Mouse (Mus musculus): ENCODE results near the gene Dusp19. TPM values are rescaled to one million over a fixed set of nuclear protein-coding genes. Genes with fewer than 3 reads are reported as not detected.

Dusp19 gene
- total RNA-seq, 2 experiments from 2014 or later = 22.7 to 27.1 TPM

DNA sequence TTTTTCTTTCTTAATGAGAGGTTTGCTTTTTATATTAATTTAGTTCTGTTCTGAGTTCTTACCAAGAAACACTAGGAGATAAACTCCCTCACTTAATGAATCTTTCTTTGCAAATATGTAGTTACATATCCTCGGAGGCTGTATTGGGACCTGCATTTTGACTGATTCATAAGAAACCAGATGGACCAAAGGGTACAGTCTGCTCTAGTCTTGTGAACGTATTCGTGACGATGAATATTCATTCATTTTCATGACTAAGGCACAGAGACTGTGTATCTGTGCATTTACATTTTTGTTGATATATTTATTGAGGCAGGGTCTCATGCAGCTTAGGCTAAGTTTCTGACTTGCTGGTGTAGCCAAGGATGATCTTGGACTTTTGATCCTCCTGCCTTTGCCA lies 7.7 kb downstream of the Dusp19 start:
- intact Hi-C loops (cut with DNase I) = no loop called here

DNA sequence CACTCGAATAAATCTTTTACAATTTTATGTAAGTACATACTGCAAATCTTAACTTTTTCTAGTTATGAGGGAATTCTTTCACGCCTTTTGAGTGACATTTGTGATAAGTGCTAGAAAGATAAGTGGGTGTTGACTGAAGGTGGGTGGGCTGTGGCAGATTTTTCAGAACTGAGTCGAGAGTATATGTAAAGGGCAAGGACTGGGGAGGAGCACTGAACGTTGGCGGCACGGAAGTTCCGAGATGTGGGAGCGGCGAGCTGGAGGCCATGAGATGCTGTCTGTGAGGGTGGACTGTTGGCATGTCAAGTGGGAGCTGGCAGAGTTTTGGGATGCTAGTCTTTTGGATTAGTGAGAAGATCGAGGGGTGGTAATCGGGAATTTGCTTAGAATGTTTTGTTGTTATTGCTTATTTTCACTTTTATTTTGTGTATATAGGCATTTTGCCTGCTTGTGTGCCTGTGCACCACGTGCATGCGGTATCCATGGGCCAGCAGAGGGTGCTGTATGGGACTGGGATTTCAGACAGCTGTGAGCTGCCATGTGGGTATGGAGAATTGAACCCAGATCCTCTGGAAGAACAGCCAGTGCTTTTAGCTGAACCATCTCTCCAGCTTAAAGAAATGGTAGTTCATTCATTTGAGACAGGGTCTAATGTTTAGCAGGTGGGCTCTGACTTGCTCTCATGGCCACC lies 15.6 kb downstream of the Dusp19 start:
- intact Hi-C loops (cut with DNase I) = no loop called here
- DNase-seq (ENCODE audit: low spot score in 2 of 2) = peak in 1 of 2 experiments; percentile 62

More for the DNA sequence above, 7.7 kb downstream of the Dusp19 start:
- DNase-seq (ENCODE audit: low spot score in 2 of 2) = no peak

DNA sequence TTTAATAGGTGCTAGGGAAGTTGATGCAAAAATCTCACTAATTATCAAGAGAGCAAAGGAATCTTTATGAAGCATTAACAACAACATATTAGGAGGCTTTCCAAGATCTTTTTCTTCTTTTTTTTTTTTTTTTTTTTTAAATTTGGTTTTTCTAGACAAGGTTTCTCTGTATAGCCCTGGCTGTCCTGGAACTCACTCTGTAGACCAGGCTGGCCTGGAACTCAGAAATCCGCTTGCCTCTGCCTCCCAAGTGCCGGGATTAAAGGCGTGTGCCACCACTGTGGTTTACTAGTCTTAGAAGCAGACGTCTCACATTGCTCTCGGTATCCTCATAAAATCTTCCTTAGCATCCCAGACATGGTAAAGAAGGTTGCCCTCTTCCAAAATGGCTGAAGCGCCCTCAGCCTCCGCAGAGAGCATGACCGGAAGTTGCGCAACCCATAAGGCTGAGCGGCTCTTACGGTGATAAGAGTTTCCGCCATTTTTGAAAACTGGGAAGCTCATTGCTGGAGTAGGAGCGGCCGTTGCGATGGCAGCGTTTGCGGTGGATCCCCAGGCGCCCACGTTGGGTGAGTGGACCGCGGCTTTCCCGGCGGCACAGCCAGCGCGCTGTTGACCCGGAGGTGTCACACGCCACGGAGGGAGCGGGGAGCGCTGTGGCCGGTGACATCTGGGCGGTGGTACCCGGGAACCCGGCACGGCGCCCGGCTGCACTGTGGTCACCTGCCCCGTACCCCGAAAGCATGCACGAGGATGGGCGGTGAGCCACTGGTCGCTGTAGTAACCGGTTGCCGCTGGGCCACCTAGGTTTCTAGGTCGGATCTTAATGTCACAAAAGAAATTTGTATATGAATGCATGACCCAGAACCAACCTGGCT lies 21.8 kb downstream of the Dusp19 start:
- intact Hi-C loops (cut with DNase I) = loop anchor here (1.0 to 2.0 kb wide), 2 partner anchors 21 to 58 kb away; partner anchors contain the start of genes Dusp19, Nckap1 and Nup35
- peak; percentile 91 to 95 for DNase-seq (ENCODE audit: low spot score in 2 of 2)

DNA sequence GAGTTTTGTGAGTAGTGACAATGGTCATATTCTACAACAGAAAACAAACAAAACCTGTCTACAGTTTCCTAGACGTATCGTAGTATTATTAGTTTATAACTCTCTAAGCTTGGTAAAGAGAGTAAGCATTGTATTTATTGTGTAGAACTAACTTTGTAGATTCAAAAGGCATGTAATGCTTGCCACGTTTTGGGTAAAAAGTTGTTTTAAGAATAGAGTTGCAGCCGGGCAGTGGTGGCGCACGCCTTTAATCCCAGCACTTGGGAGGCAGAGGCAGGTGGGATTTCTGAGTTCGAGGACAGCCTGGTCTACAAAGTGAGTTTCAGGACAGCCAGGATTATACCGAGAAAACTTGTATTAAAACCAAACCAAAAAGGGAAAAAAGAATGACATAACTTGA lies 22.6 kb downstream of the Dusp19 start:
- intact Hi-C loops (cut with DNase I) = loop anchor here (2.0 kb wide), 1 partner anchor 59 kb away; the partner anchor contains the start of gene Nckap1

DNA sequence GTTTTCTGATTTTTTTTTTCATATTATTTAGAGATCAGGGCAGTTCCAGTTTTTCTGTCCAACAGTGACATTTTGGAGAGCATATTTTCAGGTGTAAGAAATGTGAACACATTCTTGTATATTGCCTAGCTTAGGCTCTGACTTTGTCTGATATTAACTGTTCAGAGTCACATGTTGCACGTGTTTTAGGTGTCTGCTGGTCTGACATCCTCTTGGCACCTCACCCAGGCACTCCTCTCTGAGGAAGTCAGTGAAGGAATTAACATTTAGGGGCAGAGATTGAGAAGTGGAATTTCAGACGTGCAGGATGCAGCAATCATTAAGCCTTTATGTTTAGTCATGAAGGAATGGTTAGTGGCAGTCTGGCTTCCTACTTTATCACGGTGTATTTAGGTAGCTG lies 23.0 kb downstream of the Dusp19 start:
- DNase-seq (ENCODE audit: low spot score in 2 of 2) = no peak
- intact Hi-C loops (cut with DNase I) = loop anchor here (2.0 kb wide), 1 partner anchor 59 kb away; the partner anchor contains the start of gene Nckap1

More for the DNA sequence above, 22.6 kb downstream of the Dusp19 start:
- DNase-seq (ENCODE audit: low spot score in 2 of 2) = no peak

DNA sequence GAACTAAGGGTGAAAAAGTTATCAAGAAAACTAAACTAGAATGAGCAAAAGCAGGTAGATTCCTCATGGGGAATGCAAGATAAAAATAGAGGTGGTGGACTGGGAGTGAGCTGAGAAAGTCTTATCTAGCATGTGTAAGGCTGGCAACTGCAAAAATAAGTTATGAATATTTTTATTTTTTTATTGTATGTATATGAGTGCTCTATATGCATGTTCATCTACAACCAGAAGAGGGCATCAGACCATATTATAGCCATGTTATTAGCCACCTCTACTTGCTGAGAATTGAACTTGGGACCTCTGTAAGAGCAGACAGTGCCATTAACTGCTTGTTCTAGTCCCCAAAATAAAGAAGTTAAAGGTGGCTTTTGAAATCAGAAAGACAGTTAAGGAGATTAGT lies 44.6 kb downstream of the Dusp19 start:
- DNase-seq (ENCODE audit: low spot score in 2 of 2) = no peak
- intact Hi-C loops (cut with DNase I) = no loop called here

DNA sequence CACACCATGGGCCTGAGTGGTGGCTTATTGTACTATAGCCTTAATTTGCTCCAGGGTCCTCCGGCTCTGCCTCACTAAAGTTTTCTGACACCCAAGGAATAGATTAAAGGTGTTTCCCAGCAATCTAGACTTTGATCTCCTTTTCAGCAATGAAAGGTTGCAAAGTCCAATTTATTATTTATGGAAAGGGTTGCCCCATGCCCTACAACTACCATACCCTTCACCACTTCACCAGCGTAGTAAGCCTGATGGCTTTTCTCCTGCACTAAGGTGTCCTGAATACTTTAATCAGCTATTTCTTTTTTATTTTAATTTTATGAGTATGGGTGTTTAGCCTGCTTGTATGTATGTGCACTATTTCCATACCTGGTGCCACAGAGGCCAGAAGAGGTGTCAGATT lies 45.8 kb downstream of the Dusp19 start:
- intact Hi-C loops (cut with DNase I) = no loop called here
- no peak for DNase-seq (ENCODE audit: low spot score in 2 of 2)

DNA sequence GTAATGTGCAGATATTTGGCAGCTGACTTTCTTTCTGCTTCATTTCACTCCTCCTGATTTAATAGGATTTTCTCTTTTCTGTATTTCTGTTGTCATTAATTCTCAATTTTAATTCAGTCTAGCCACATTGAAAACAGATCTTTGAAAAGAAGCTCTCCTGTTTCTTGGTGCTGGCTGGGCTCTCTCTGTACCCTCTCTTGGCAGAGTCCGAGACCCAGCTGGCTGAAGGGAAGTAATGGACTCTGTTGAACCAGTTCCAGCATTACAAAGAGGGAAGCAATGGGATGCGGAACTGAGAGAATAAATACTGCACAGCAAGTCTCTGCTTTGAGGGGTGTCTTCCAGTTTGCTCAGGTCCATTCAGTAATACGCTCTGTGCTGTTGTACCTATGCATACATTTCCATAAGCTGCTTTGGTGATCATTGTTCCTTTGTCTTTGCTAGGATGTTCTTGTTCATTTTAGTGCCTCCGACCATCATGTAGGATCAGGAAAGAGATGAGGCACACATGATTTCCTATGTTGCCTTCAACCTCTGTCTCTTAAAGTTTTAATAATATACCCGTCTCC lies 50.6 kb downstream of the Dusp19 start:
- peak in 1 of 2 experiments; percentile 36 for DNase-seq (ENCODE audit: low spot score in 2 of 2)
- intact Hi-C loops (cut with DNase I) = no loop called here

DNA sequence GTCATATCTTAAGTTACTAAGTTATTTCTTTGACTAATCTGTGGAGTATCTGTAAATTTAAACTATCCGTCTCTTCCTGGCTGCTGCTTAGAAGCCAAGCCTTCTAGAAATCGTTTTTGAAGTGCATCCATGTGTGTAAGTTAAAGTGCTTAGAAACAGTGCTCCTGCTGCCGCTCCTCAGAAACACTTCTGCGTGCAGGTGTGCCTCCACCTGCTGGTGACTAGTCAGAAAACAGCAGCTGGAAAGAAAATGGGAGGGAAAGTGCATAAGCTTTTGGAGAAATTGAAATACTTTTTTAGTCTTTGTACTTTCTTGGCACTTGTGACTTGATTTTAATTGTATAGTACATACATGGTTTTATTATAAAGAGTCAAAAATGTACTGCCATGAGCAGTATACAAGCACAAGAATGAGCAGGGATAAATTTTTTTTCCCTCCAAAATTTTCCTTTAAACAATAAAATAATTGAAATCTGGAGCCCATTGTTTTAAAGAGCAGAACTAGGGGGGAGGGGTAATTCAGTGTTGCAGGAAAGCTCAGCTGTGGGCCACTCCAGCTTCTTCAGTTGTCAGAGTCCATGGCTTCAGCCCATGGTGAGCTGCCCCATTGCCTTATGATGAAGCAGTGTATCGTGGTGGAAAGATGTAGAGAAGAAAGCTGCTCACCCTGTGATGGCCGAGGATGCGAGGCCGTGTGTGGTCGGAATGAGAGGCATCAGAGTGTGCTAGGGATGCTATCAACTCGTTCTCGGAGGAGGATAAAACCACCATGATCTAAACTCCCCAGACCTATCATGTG lies 53.2 kb downstream of the Dusp19 start:
- intact Hi-C loops (cut with DNase I) = no loop called here
- no peak for DNase-seq (ENCODE audit: low spot score in 2 of 2)

DNA sequence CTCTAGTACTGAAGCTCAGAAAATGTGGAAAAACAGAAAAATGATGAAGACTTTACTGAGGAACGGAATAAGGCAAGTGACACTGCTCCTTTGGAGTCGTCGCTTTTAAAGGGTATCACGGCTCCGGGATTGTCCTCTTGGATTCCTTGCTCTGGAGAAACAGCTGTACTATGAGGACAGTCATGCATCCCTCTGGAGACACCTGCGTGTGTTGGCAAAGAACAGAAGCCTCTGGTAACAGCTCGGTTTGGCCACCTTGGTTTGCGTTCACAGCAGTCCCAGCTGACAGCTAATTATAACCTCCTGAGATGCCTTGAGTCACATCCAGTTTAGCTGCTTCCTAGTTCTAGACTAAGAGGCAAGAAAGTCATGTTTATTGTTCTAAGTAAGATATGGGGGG lies 62.0 kb downstream of the Dusp19 start:
- no peak for DNase-seq (ENCODE audit: low spot score in 2 of 2)
- intact Hi-C loops (cut with DNase I) = no loop called here

Small RNA genes within 50 kb of the gene (microRNA-seq; reads per million reads assigned to microRNA genes)
- gene Mir684-1 = 0 reads per million in 2 experiments

Other genes with a start within 250 kb of the Dusp19 start
- gene Frzb, start 169.4 kb upstream of the Dusp19 start, total RNA-seq (2021) = 10 to 100 TPM; 27.7 to 31.1 TPM
- 100 to 1,000 TPM; 415 to 417 TPM for gene Nckap1, start 35.7 kb upstream of the Dusp19 start, total RNA-seq (2021)
- gene Nup35, start 191 bp downstream of the Dusp19 start, total RNA-seq (2021) = 10 to 100 TPM; 16.2 to 16.4 TPM